Mouse (Mus musculus) C2C12 (cell line): ENCODE data around the gene Fam240a.

Experiments used
- CEBPB ChIP-seq: IDR thresholded peaks from one replicate; pipeline ENCODE4 v1.6.1; 2011; ENCODE audit warnings: low read depth, mild to moderate bottlenecking, control low read depth, moderate library complexity
- CTCF ChIP-seq: IDR thresholded peaks from one replicate; pipeline ENCODE4 v1.5.1; 2011; ENCODE audit not compliant: control insufficient read depth, insufficient read depth, insufficient read length
- FOSL1 ChIP-seq: IDR thresholded peaks from one replicate; pipeline ENCODE4 v1.8.0; 2011; ENCODE audit warnings: mild to moderate bottlenecking, low read length; ENCODE audit not compliant: poor library complexity, insufficient read depth, severe bottlenecking
- MAX ChIP-seq: IDR thresholded peaks from one replicate; pipeline ENCODE4 v1.6.1; 2011; ENCODE audit warnings: mild to moderate bottlenecking, control low read depth
- MYOD1 ChIP-seq: IDR thresholded peaks from one replicate; pipeline ENCODE4 v1.6.1; 2011; ENCODE audit warnings: low read depth; ENCODE audit not compliant: control insufficient read depth, insufficient read length
- MYOG ChIP-seq: IDR thresholded peaks from one replicate; pipeline ENCODE4 v1.6.1; 2011; ENCODE audit not compliant: control insufficient read depth, insufficient read length; ENCODE audit errors: extremely low read depth
- USF1 ChIP-seq: IDR thresholded peaks from one replicate; pipeline ENCODE4 v1.6.1; 2011; ENCODE audit warnings: low read depth, mild to moderate bottlenecking, control low read depth, moderate library complexity

- no peak for TF ChIP-seq CTCF
- no peak for TF ChIP-seq MAX
- no peak for TF ChIP-seq CEBPB
- no peak for TF ChIP-seq FOSL1
- no peak for TF ChIP-seq MYOG
- TF ChIP-seq USF1, result no peak
- TF ChIP-seq MYOD1, result no peak
Observed at GRCm38 (mm10) chr9:110952398-110952797, 35.7 kb upstream of the Fam240a start.
